14 mouse cellular contexts compared by ENCODE assay signal in the genomic region with DNA sequence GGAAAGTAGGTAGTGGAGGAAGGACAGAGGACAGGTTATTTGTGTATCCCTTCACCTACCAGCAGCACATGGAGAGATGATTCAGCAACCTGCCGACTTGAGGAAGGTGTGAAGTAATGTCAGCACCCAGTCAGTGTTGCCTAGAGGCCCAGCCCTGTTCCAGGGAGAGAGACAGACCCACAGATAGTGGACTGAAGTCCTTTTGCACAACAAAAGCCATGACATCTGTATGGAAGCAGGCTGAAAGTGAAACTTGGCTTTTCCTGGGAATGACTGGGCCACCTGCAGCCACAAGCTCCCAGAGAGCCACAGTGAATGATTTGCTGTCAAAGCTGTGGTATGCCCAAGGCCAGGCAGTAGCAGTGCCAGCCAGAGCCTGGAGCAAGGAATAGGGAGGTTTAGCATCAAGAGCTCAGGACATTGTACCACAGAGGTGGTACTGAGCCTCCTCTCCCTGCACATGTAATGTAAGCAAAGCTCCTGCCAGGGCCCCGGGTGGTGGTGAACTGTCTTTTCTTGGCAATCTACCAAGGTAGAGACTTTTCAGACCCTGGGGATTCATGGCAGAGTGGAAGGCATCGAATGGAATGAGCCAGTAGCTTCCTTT. TPM values are rescaled to one million over a fixed set of nuclear protein-coding genes. Genes with fewer than 3 reads are reported as not detected.
DNase-seq lines count a peak whose midpoint lies in the region; ATAC-seq and TF ChIP-seq lines count a peak whose summit lies in the region.
"Had no signal": no experiment of that assay in that cellular context is flagged by ENCODE, and none has a peak within 500 bp of the region (broad histone marks: within the 10 kb centered on the region; RNA-seq: fewer than 3 reads in every experiment).

No protein-coding gene starts in this region.

- TF ChIP-seq CTCF in gastrocnemius, adult 2 months (IDR thresholded peaks at IDR 0.05): no peak
- no peak for TF ChIP-seq CTCF in lung, embryonic 14.5 days (IDR thresholded peaks at IDR 0.05; ENCODE audit: low read depth)
- TF ChIP-seq CTCF in lung, adult 2 months (IDR thresholded peaks at IDR 0.05; ENCODE audit: insufficient read depth, low read length): no peak
- TF ChIP-seq CTCF in cortical plate, adult 2 months (IDR thresholded peaks at IDR 0.05; ENCODE audit: extremely low read depth, insufficient read depth, low read length): no peak

- H3K4me3 ChIP-seq in gastrocnemius, adult 2 months: peak overlapping the region; percentile 61
- no peak overlapping the region for H3K4me3 ChIP-seq in lung, embryonic 14.5 days (ENCODE audit: low read depth, low read length)
- no peak overlapping the region for H3K4me3 ChIP-seq in lung, adult 2 months (replicated peaks; ENCODE audit: extremely low read depth, low read depth, low read length)
- H3K4me3 ChIP-seq in cortical plate, adult 2 months (ENCODE audit: insufficient read depth, low read length): no peak overlapping the region
- no peak overlapping the region for H3K4me3 ChIP-seq in neural tube, embryonic 15.5 days (replicated peaks)
- H3K4me3 ChIP-seq: megakaryocyte, embryonic 14.5 days had no signal

- WGBS in lung, embryonic 14.5 days: 45% methylated on average over 3 of the region's 3 CpGs
- 38% methylated on average over 3 of the region's 3 CpGs for WGBS in lung, adult 2 months
- WGBS in neural tube, embryonic 15.5 days: 44% methylated on average over 3 of the region's 3 CpGs

- peak overlapping the region; percentile 71; the same call in 1 of the 2 replicates for H3K4me2 ChIP-seq in lung, embryonic 14.5 days
- peak overlapping the region; percentile 95 for H3K4me2 ChIP-seq in neural tube, embryonic 15.5 days

- H3K4me1 ChIP-seq in lung, embryonic 14.5 days (ENCODE audit: insufficient read depth): peaks cover 11% of the 10 kb centered on the region
- H3K4me1 ChIP-seq in lung, adult 2 months (ENCODE audit: control insufficient read depth, insufficient read depth, low read length): no peaks in the 10 kb centered on the region
- no peaks in the 10 kb centered on the region for H3K4me1 ChIP-seq in cortical plate, adult 2 months (ENCODE audit: control insufficient read depth, insufficient read depth, low read length)
- peaks cover 15% of the 10 kb centered on the region for H3K4me1 ChIP-seq in neural tube, embryonic 15.5 days

- no peak overlapping the region for H3K9ac ChIP-seq in lung, embryonic 14.5 days
- H3K9ac ChIP-seq in neural tube, embryonic 15.5 days (replicated peaks): no peak overlapping the region

- H3K27me3 ChIP-seq in lung, embryonic 14.5 days (ENCODE audit: insufficient read depth, low read length): peaks cover 15% of the 10 kb centered on the region
- 0 out of 2 replicates have a peak, but pooled peaks cover 3% of the 10 kb centered on the region for H3K27me3 ChIP-seq in neural tube, embryonic 15.5 days (replicated peaks)

- peak overlapping the region; percentile 58 for H3K27ac ChIP-seq in gastrocnemius, adult 2 months
- no peak overlapping the region for H3K27ac ChIP-seq in lung, embryonic 14.5 days (ENCODE audit: low read depth)
- peak overlapping the region; percentile 28 for H3K27ac ChIP-seq in cortical plate, adult 2 months (ENCODE audit: insufficient read depth, low read length)
- no peak overlapping the region for H3K27ac ChIP-seq in neural tube, embryonic 15.5 days (replicated peaks)
- H3K27ac ChIP-seq: kidney, postnatal 0 days had no signal

- no peak for ATAC-seq in lung, embryonic 14.5 days (ENCODE audit: insufficient read depth)
- no peak for ATAC-seq in neural tube, embryonic 15.5 days (ENCODE audit: low FRiP score)

- DNase-seq in gastrocnemius, adult 2 months: no peak
- DNase-seq in gastrocnemius, postnatal 36 days: no peak
- DNase-seq in lung, embryonic 14.5 days: no peak
- DNase-seq in lung, adult 2 months: no peak
- no peak for DNase-seq in cerebellum, postnatal 36 days
- no peak for DNase-seq in layer of hippocampus, adult 18-20 months (ENCODE audit: low spot score in 2 of 2)
- DNase-seq: B cell, adult 2 months; cerebellum, adult 8-10 months; gastrocnemius, postnatal 14 days had no signal

- H3K36me3 ChIP-seq in lung, embryonic 14.5 days (ENCODE audit: insufficient read depth): no peaks in the 10 kb centered on the region
- H3K36me3 ChIP-seq in neural tube, embryonic 15.5 days: no peaks in the 10 kb centered on the region

- intact Hi-C loops in gastrocnemius, adult 2 months (cut with DNase I): no loop called here
- intact Hi-C loops in gastrocnemius, postnatal 36 days (cut with DNase I): no loop called here

- no peak for TF ChIP-seq POLR2A in lung, adult 2 months (IDR thresholded peaks at IDR 0.05; ENCODE audit: borderline replicate concordance, extremely low read depth, low read depth, low read length)
- TF ChIP-seq POLR2A in cortical plate, adult 2 months (IDR thresholded peaks at IDR 0.05; ENCODE audit: extremely low read depth, insufficient read depth, low read length): no peak

- no peaks in the 10 kb centered on the region for H3K9me3 ChIP-seq in lung, embryonic 14.5 days (ENCODE audit: low read depth, low read length)
- no peaks in the 10 kb centered on the region for H3K9me3 ChIP-seq in neural tube, embryonic 15.5 days (replicated peaks)
- H3K9me3 ChIP-seq: megakaryocyte, embryonic 14.5 days had no signal

RNA-seq across cellular contexts. Expression of a gene that starts 1.2 kb away (rescaled TPM):
- 1 to 10 TPM in 1 of 2 experiments, under 1 TPM in 1; 0.48 to 1.9 TPM for total RNA-seq in gastrocnemius, adult 2 months (2021)
- 1 to 10 TPM; 1.0 to 1.7 TPM for total RNA-seq in gastrocnemius, postnatal 36 days (2021)
- polyA plus RNA-seq in lung, embryonic 14.5 days (2014; fragmentation: Nextera tagmentation; extraction: Ambion mirVana): 3.1 and 3.3 TPM in 2 replicates
- polyA plus RNA-seq in lung, adult 2 months (2012; rRNA removed): 0.49 and 0.95 TPM in 2 replicates
- polyA plus RNA-seq in cortical plate, adult 2 months (2012; rRNA removed): 6.0 and 9.1 TPM in 2 replicates
- polyA plus RNA-seq in neural tube, embryonic 15.5 days (2015; fragmentation: Nextera tagmentation; extraction: Ambion mirVana): 4.7 and 5.1 TPM in 2 replicates
- 1 to 10 TPM; 3.9 to 5.6 TPM for total RNA-seq in layer of hippocampus, adult 18-20 months (2021)

RNA-seq across cellular contexts. Expression of a gene that starts 26.3 kb away (rescaled TPM):
- total RNA-seq in gastrocnemius, adult 2 months (2021): not detected
- not detected for total RNA-seq in gastrocnemius, postnatal 36 days (2021)
- polyA plus RNA-seq in lung, embryonic 14.5 days (2014; fragmentation: Nextera tagmentation; extraction: Ambion mirVana): 0.38 and 0.53 TPM in 2 replicates
- polyA plus RNA-seq in lung, adult 2 months (2012; rRNA removed): 1.0 and 1.9 TPM in 2 replicates
- polyA plus RNA-seq in cortical plate, adult 2 months (2012; rRNA removed): 0.32 and 0.73 TPM in 2 replicates
- polyA plus RNA-seq in neural tube, embryonic 15.5 days (2015; fragmentation: Nextera tagmentation; extraction: Ambion mirVana): 19.9 and 28.0 TPM in 2 replicates
- total RNA-seq in layer of hippocampus, adult 18-20 months (2021): under 1 TPM in 1 of 2 experiments, not detected in 1; 0.57 TPM
- total RNA-seq: gastrocnemius, postnatal 14 days had no signal
- polyA plus RNA-seq: kidney, postnatal 0 days; testis, adult 2 months had no signal

Comparison
In these comparisons a context has a peak if more than half of its experiments do, and no peak if none do; other contexts are left out.
1. H3K27ac ChIP-seq: peak in gastrocnemius, adult 2 months (single experiment) and cortical plate, adult 2 months (single experiment); none in lung, embryonic 14.5 days (single experiment) and neural tube, embryonic 15.5 days (single experiment).